Mouse (Mus musculus) neural tube, embryonic 11.5 days (tissue): ENCODE measurements around the gene Chrnb4. TPM values are rescaled to one million over a fixed set of nuclear protein-coding genes. Genes with fewer than 3 reads are reported as not detected.

Experiments used
- ATAC-seq: fragments of 200-750 bp; cut with Nextera tagmentation; 2 replicates; pipeline ENCODE4 v1.8.0; 2017; ENCODE audit warnings: moderate number of reproducible peaks, mild to moderate bottlenecking, moderate TSS enrichment, moderate library complexity; ENCODE audit not compliant: insufficient read depth, low FRiP score, low TSS enrichment
- DNase-seq: peaks from one replicate; pipeline ENCODE4 v3.0.0-alpha.2; 2015; ENCODE audit warnings: low spot score
- H3K27ac ChIP-seq: fragments of 300-500 bp; sonication (generic); 2 replicates; pipeline ENCODE4 v1.5.1; 2014; ENCODE audit warnings: low read depth, mild to moderate bottlenecking, low read length
- H3K27me3 ChIP-seq: fragments of 300-500 bp; sonication (generic); 2 replicates; pipeline ENCODE4 v1.6.1; 2014; ENCODE audit warnings: mild to moderate bottlenecking, low read length, mixed read lengths; ENCODE audit not compliant: control insufficient read depth, insufficient read depth
- H3K36me3 ChIP-seq: fragments of 300-500 bp; sonication (generic); 2 replicates; pipeline ENCODE4 v1.6.1; 2014; ENCODE audit warnings: mild to moderate bottlenecking, low read length, moderate library complexity, mixed read lengths; ENCODE audit not compliant: control insufficient read depth, insufficient read depth
- H3K4me1 ChIP-seq: fragments of 300-500 bp; sonication (generic); 2 replicates; pipeline ENCODE4 v1.6.1; 2014; ENCODE audit warnings: low read length, mixed read lengths; ENCODE audit not compliant: control insufficient read depth, insufficient read depth
- H3K4me2 ChIP-seq: fragments of 300-500 bp; sonication (generic); 2 replicates; pipeline ENCODE4 v1.6.1; 2014; ENCODE audit warnings: low read depth, mild to moderate bottlenecking, moderate library complexity
- H3K4me3 ChIP-seq: fragments of 300-500 bp; sonication (generic); 2 replicates; pipeline ENCODE4 v1.5.1; 2014; ENCODE audit warnings: low read depth, low read length
- H3K9ac ChIP-seq: fragments of 300-500 bp; sonication (generic); 2 replicates; pipeline ENCODE4 v1.6.1; 2014; ENCODE audit warnings: mild to moderate bottlenecking, low read length
- H3K9me3 ChIP-seq: fragments of 300-500 bp; sonication (generic); 2 replicates; pipeline ENCODE4 v1.6.1; 2016; ENCODE audit warnings: low read length; ENCODE audit not compliant: control insufficient read depth
- WGBS: fragments of 180-500 bp; shearing (Covaris S2); extraction: QIAGEN DNeasy Blood & Tissue Kit; methylation state at CpG from one replicate; pipeline ENCODE4 v1.1.7; 2014; 5-methylcytosine and 5-hydroxymethylcytosine counted together
- polyA plus RNA-seq: library from polyadenylated mRNA; unstranded; fragments of >200 nt; fragmentation: Nextera tagmentation; extraction: Ambion mirVana; gene quantifications from 2 replicates; pipeline ENCODE4 v1.2.1, GENCODE M21; 2014

Chrnb4 gene
- polyA plus RNA-seq, 1 experiment from 2014 or later: 6.2 TPM

DNA sequence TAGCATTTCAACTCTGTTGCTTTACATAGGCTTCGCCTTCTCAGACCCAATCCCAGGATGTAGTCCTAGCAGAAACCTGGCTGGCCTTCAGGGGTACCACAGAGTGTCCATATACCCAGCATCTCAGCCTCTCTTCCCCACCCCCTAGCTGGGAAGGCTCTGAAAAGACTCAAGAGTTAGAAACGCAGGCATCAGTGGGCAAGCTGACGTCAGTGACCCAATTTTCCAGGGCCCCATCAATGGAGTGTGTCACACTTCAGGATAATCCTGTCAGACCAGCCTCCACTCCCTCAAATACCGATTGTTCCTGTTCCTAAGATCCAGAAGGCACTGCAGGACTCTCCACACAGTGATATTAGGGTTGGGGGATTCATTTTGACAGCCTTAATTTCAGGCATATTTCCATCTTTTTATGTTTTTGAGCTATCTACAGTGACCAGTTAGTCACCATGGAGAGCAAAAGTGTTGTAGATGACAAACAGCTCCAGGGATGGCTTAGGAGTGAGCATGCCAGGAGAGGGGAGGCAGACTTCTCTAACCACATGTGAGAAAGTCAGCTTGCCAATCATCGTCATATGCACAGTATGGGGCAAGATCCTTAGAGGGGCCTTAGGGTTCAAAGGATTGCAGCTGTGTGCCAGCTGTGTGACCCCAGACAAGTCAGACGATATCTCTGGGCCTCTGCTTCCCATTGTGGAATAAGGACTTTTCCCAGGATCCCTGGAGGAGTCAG, 17.0 kb downstream of the Chrnb4 start:
- Histone ChIP-seq H3K4me3 (no peak overlapping the region), H3K9me3 (no peaks in the 10 kb centered on the region), H3K4me2 (no peak overlapping the region), H3K27ac (no peak overlapping the region), H3K36me3 (no peaks in the 10 kb centered on the region), H3K9ac (no peak overlapping the region), H3K4me1 (no peaks in the 10 kb centered on the region), H3K27me3 (peaks cover 4% of the 10 kb centered on the region)
- 63% methylated on average over 6 of the region's 6 CpGs for WGBS
- no peak for DNase-seq
- no peak for ATAC-seq

DNA sequence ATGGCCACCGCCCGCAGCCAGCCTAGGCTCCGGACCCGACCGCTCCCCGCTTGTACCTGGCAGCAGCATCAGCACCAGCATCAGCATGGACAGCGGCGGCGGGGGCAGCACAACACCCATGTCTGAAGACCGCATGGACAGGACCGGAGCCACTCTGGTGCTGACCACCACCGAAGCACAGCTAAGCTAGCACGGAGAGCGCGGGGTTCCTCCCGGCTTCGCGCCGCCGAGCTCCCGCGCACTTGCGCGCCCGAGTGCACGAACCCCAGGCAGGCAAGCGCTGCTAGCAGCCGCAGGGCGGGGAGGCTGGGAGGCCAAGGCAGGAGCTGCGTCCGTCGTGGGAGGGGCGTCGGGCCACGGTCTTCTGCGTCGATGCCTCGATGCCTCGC, 22.3 kb downstream of the Chrnb4 start, which contains the start of gene Chrna3:
Gene Chrna3 (minus strand): TSS at position 288 of the 389 bp plus-strand sequence.
- 0% methylated on average over 39 of the region's 39 CpGs for WGBS
- Histone ChIP-seq H3K9me3 (no peaks in the 10 kb centered on the region), H3K27ac (peak within 1 kb of the TSS; percentile 34), H3K4me3 (peak within 1 kb of the TSS; percentile 51), H3K4me1 (0 out of 2 replicates have a peak, but pooled peaks cover 3% of the 10 kb centered on the region), H3K4me2 (peak within 1 kb of the TSS; percentile 68), H3K27me3 (peaks cover 25% of the 10 kb centered on the region), H3K9ac (peak within 1 kb of the TSS; percentile 78), H3K36me3 (no peaks in the 10 kb centered on the region)
- DNase-seq (peak; percentile 74), ATAC-seq (peak; percentile 61)

DNA sequence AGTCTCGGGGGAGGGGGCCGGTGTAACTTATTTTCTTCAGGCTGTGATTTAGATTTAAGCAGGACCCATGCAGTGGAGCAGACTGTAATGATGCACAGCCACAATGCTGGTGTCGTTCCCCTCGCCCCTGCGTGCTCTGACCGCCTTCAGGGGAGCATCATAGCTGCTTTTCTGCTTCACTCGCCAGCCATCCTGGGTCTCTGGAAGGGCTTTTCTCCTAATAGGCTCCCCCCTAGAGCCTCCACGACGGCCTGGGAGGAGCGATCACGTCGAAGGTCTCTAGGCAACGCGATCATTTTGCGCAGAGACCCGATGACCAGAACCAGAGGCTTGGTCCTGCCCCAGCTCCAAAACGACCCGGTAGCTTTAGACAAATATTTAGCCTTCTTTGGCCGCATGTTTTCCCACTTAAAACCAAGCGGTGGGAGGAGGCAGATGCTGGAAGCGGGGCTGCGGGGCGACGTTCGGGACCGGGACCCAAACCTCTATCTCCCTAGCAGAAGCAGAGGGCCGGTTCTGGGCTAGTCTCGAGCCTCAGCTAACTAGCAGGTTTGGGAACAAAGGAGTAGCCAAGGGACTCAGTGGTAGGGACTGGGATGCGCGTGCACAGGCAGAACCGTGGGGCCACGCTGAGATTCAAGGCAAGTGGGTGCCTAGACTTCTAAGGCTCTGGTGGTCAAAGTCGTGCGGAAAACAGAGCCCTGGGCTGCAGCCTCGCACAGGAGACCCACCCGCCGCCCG, 22.9 kb downstream of the Chrnb4 start:
- Histone ChIP-seq H3K9ac (peak overlapping the region; percentile 78), H3K27me3 (peaks cover 25% of the 10 kb centered on the region), H3K9me3 (no peaks in the 10 kb centered on the region), H3K4me3 (peak overlapping the region; percentile 51), H3K27ac (peak overlapping the region; percentile 34), H3K36me3 (no peaks in the 10 kb centered on the region), H3K4me2 (peak overlapping the region; percentile 68), H3K4me1 (0 out of 2 replicates have a peak, but pooled peaks cover 3% of the 10 kb centered on the region)
- ATAC-seq (peak; percentile 70), DNase-seq (peak; percentile 44)
- 7% methylated on average over 38 of the region's 38 CpGs for WGBS

DNA sequence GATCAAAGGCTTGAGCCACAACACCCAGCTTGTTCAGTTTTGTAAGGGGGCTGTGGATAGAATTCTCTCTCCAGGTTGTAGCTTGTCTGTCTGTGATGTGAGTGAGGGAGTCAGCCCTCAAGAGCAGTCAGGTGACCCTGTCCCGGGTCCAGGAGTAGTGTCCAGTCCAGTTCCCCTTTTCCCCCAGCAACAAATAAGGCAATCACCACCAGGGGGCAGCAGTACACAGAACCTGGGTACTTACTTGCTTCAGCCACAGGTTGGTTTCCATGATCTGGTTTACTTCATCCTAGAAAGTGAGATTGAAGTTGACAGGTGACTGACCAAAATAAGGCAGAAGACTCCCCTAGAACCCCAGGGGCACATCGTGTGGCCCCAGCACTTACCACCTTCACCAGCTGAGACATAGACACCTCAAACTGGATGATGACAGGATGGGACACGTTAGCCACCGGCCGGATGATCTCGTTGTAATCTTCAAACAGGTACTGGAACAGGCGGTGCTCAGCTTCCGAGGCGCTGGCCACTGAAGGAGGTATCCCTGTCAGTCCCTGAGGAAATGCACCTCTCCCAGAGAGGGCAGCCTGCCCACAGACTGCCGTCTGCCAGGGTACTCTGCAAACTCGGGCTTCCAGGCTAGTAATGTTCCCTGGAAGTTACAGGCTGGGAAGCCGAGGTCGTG, 24.5 kb downstream of the Chrnb4 start:
- no peak overlapping the region for H3K27ac ChIP-seq
- 43% methylated on average over 13 of the region's 13 CpGs for WGBS
- no peak overlapping the region for H3K4me3 ChIP-seq
- DNase-seq: peak; percentile 84
- 0 out of 2 replicates have a peak, but pooled peaks cover 3% of the 10 kb centered on the region for H3K4me1 ChIP-seq
- no peak overlapping the region for H3K9ac ChIP-seq
- H3K4me2 ChIP-seq: no peak overlapping the region
- no peaks in the 10 kb centered on the region for H3K36me3 ChIP-seq
- H3K9me3 ChIP-seq: no peaks in the 10 kb centered on the region
- no peak for ATAC-seq
- H3K27me3 ChIP-seq: peaks cover 25% of the 10 kb centered on the region

DNA sequence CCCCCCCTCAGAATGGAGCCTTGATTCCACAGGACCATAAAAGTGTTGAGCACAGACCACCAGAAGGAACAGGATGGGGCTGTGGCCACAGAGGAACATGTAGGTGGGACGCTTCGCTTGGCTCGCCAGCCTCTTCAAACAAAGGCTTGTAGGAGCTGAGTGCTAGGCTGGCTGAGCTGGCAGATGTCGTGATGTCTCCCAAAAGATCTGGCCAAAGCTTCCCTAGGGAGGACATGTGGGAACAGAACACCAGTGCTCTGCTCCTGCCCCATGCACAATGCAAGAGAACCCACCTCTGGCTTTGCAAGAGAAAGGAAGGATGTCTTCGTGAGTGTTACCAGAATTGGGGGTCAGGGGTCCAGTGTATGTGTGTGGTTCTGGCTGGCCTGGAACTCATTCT, 25.3 kb downstream of the Chrnb4 start:
- Histone ChIP-seq H3K36me3 (no peaks in the 10 kb centered on the region), H3K9ac (no peak overlapping the region), H3K4me1 (0 out of 2 replicates have a peak, but pooled peaks cover 3% of the 10 kb centered on the region), H3K4me2 (no peak overlapping the region), H3K27me3 (peaks cover 25% of the 10 kb centered on the region), H3K27ac (no peak overlapping the region), H3K4me3 (no peak overlapping the region), H3K9me3 (no peaks in the 10 kb centered on the region)
- ATAC-seq (no peak), DNase-seq (no peak)
- WGBS: 84% methylated on average over 5 of the region's 5 CpGs

DNA sequence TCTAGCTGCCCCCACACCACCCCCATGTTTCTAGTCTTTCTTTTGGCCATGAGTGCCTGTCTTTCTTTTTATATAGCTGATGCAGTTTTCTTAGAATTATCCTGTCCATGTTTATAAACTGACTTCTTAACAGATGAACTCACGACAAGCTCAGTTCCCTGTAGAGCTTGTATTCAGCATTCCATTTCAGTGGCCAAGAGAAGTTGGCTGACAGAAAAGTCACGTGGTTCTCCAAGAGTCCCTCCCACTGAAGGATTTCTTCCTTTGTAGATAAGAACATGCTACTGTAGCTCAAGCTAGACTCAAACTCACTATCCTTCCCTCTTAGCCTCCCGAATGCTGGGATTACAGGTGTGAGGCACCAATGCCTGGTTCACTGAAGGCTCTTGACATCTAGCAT, 31.7 kb downstream of the Chrnb4 start:
- H3K36me3 ChIP-seq: no peaks in the 10 kb centered on the region; the same call in 1 of the 2 replicates
- WGBS: 80% methylated on average over 3 of the region's 3 CpGs
- no peak overlapping the region for H3K4me3 ChIP-seq
- H3K27me3 ChIP-seq: no peaks in the 10 kb centered on the region
- ATAC-seq (no peak), DNase-seq (no peak)
- H3K4me1 ChIP-seq: no peaks in the 10 kb centered on the region
- H3K4me2 ChIP-seq: no peak overlapping the region
- no peak overlapping the region for H3K27ac ChIP-seq
- H3K9ac ChIP-seq: no peak overlapping the region
- no peaks in the 10 kb centered on the region for H3K9me3 ChIP-seq

DNA sequence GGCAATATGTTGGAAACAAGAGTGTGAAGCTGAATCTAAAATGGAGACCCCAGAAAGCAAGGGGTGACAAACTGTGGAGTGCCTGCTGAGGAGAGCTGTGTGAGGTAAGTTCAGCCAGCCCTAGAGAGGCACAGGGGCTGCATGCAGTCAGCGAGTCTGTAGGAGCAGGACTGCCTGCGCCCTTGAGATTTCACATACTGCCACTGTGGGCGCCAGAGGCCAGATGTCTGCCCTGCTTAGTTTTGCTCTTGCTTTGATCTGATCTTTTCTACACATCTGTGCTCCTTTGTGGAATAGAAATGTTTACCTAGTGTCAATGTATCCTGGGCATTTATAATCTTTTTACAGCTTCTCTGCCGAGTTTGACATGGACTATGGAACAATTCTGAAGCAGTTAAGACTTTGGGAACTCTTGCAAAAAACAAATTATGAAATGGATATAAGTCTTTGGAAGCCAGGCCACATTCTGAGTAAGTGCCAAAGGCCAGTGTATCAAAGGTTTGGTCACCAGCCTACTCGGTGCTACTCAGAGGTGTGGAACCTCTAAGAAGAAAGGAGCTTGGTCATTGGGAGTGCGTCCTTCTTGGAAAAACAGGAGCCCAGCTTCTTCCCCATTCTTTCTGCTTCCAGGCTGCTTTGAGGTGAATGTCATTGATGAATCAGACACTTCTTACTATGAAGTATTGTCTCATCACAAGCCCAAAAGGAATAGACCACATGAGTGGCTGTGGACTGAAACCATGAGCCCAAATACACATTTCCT, 37.8 kb downstream of the Chrnb4 start:
- ATAC-seq (no peak), DNase-seq (no peak)
- Histone ChIP-seq H3K27ac (no peak overlapping the region), H3K4me3 (no peak overlapping the region), H3K36me3 (no peaks in the 10 kb centered on the region; the same call in 1 of the 2 replicates), H3K4me1 (no peaks in the 10 kb centered on the region), H3K27me3 (no peaks in the 10 kb centered on the region), H3K9ac (no peak overlapping the region), H3K9me3 (no peaks in the 10 kb centered on the region), H3K4me2 (no peak overlapping the region)
- WGBS: 46% methylated on average over 6 of the region's 6 CpGs

DNA sequence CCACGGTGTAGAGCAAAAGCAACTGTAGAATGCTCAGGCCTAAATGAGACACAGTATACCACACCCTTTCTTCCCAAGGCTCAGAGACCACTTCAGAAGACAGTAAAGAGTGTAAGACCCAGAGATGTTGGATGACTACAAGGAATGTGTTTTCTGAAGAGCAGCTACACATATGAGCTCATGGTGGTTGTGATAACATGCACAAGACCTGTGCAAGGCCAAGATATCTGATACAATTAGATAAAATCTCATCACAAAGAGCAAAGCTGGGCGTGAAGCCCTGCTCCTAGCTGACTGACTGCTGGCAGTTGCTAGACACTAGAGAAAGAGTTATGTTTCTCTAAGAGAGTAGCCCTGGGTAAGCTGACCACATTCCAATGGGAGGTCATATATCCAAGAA, 38.9 kb downstream of the Chrnb4 start:
- H3K27ac ChIP-seq: no peak overlapping the region
- no peak overlapping the region for H3K4me2 ChIP-seq
- DNase-seq (no peak), ATAC-seq (no peak)
- H3K4me3 ChIP-seq: no peak overlapping the region
- H3K9ac ChIP-seq: no peak overlapping the region
- no peaks in the 10 kb centered on the region for H3K9me3 ChIP-seq
- WGBS: 81% methylated on average over 2 of the region's 2 CpGs
- no peaks in the 10 kb centered on the region for H3K36me3 ChIP-seq
- no peaks in the 10 kb centered on the region for H3K4me1 ChIP-seq
- H3K27me3 ChIP-seq: no peaks in the 10 kb centered on the region
